Mouse (Mus musculus) liver, embryonic 12.5 days (tissue): Measurements from ENCODE around the gene AC124502.3. TPM values are rescaled to one million over a fixed set of nuclear protein-coding genes. Genes with fewer than 3 reads are reported as not detected.

ENCODE experiments used
- ATAC-seq: fragments of 200-750 bp; cut with Nextera tagmentation; 2 replicates; pipeline ENCODE4 v1.8.0; 2017; ENCODE audit warnings: moderate number of reproducible peaks, mild to moderate bottlenecking, moderate library complexity
- H3K27ac ChIP-seq: fragments of 300-500 bp; sonication (generic); 2 replicates; pipeline ENCODE4 v1.5.1; 2016; ENCODE audit warnings: mild to moderate bottlenecking
- H3K27me3 ChIP-seq: fragments of 300-500 bp; sonication (generic); replicated peaks from 2 replicates; pipeline ENCODE4 v1.6.1; 2016; ENCODE audit warnings: mild to moderate bottlenecking, moderate library complexity
- H3K36me3 ChIP-seq: fragments of 300-500 bp; sonication (generic); 2 replicates; pipeline ENCODE4 v1.6.1; 2016; ENCODE audit warnings: mild to moderate bottlenecking, moderate library complexity
- H3K4me1 ChIP-seq: fragments of 300-500 bp; sonication (generic); 2 replicates; pipeline ENCODE4 v1.6.1; 2016
- H3K4me2 ChIP-seq: fragments of 300-500 bp; sonication (generic); 2 replicates; pipeline ENCODE4 v1.6.1; 2016; ENCODE audit warnings: mild to moderate bottlenecking, moderate library complexity
- H3K4me3 ChIP-seq: fragments of 300-500 bp; sonication (generic); 2 replicates; pipeline ENCODE4 v1.5.1; 2016; ENCODE audit warnings: mild to moderate bottlenecking, moderate library complexity
- H3K9ac ChIP-seq: fragments of 300-500 bp; sonication (generic); 2 replicates; pipeline ENCODE4 v1.6.1; 2016; ENCODE audit warnings: mild to moderate bottlenecking, moderate library complexity
- H3K9me3 ChIP-seq: fragments of 300-500 bp; sonication (generic); replicated peaks from 2 replicates; pipeline ENCODE4 v1.6.1; 2016; ENCODE audit warnings: mild to moderate bottlenecking, moderate library complexity
- WGBS: fragments of 180-500 bp; shearing (Covaris S2); methylation state at CpG from one replicate; pipeline ENCODE4 v1.1.7; 2016; ENCODE audit not compliant: insufficient replicate concordance; 5-methylcytosine and 5-hydroxymethylcytosine counted together
- polyA plus RNA-seq: library from polyadenylated mRNA; unstranded; fragments of >200 nt; fragmentation: Nextera tagmentation; extraction: Ambion mirVana; gene quantifications from 2 replicates; pipeline ENCODE4 v1.2.1, GENCODE M21; 2016

AC124502.3 gene
- polyA plus RNA-seq, 1 experiment from 2014 or later: 0.20 TPM

GRCm38 (mm10) chr19:5067040-5067799, 28.5 kb downstream of the AC124502.3 start:
- peaks cover 70% of the 10 kb centered on the region for H3K4me1 ChIP-seq
- peaks cover 55% of the 10 kb centered on the region for H3K27me3 ChIP-seq
- H3K36me3 ChIP-seq: no peaks in the 10 kb centered on the region
- peak overlapping the region; percentile 92 for H3K4me2 ChIP-seq
- H3K4me3 ChIP-seq: peak overlapping the region; percentile 56
- peak overlapping the region; percentile 83 for H3K27ac ChIP-seq
- 4% methylated on average over 15 of the region's 15 CpGs for WGBS
- ATAC-seq: peak; percentile 85
- no peaks in the 10 kb centered on the region for H3K9me3 ChIP-seq
- H3K9ac ChIP-seq: peak overlapping the region; percentile 71

GRCm38 (mm10) chr19:5067867-5068569, 29.3 kb downstream of the AC124502.3 start, which contains the start of gene Cd248:
Cd248 (plus strand) TSS chr19:5068078.
- Histone ChIP-seq H3K9ac (peak within 1 kb of the TSS; percentile 71), H3K27me3 (peaks cover 48% of the 10 kb centered on the region), H3K4me3 (peak within 1 kb of the TSS; percentile 56), H3K27ac (peak within 1 kb of the TSS; percentile 83), H3K9me3 (no peaks in the 10 kb centered on the region), H3K4me2 (peak within 1 kb of the TSS; percentile 92), H3K36me3 (no peaks in the 10 kb centered on the region), H3K4me1 (peaks cover 72% of the 10 kb centered on the region)
- WGBS: 2% methylated on average over 56 of the region's 56 CpGs
- ATAC-seq: peak; percentile 17

GRCm38 (mm10) chr19:5068570-5069234, 30.0 kb downstream of the AC124502.3 start:
- peak overlapping the region; percentile 71 for H3K9ac ChIP-seq
- H3K4me1 ChIP-seq: peaks cover 73% of the 10 kb centered on the region
- 45% methylated on average over 21 of the region's 21 CpGs for WGBS
- peak overlapping the region; percentile 92 for H3K4me2 ChIP-seq
- no peak for ATAC-seq
- peaks cover 52% of the 10 kb centered on the region for H3K27me3 ChIP-seq
- H3K27ac ChIP-seq: peak overlapping the region; percentile 83; the same call in 1 of the 2 replicates
- no peaks in the 10 kb centered on the region for H3K9me3 ChIP-seq
- H3K4me3 ChIP-seq: peak overlapping the region; percentile 56
- no peaks in the 10 kb centered on the region for H3K36me3 ChIP-seq

GRCm38 (mm10) chr19:5069486-5069885, 30.8 kb downstream of the AC124502.3 start:
- peak overlapping the region; percentile 92 for H3K4me2 ChIP-seq
- H3K4me1 ChIP-seq: peaks cover 73% of the 10 kb centered on the region
- H3K9me3 ChIP-seq: no peaks in the 10 kb centered on the region
- no peak overlapping the region for H3K4me3 ChIP-seq
- H3K27me3 ChIP-seq: peaks cover 60% of the 10 kb centered on the region
- no peaks in the 10 kb centered on the region for H3K36me3 ChIP-seq
- ATAC-seq: no peak
- WGBS: 63% methylated on average over 5 of the region's 5 CpGs
- H3K27ac ChIP-seq: no peak overlapping the region
- no peak overlapping the region for H3K9ac ChIP-seq

GRCm38 (mm10) chr19:5069978-5070377, 31.3 kb downstream of the AC124502.3 start:
- peak overlapping the region; percentile 92 for H3K4me2 ChIP-seq
- no peaks in the 10 kb centered on the region for H3K36me3 ChIP-seq
- H3K9ac ChIP-seq: no peak overlapping the region
- no peaks in the 10 kb centered on the region for H3K9me3 ChIP-seq
- 66% methylated on average over 7 of the region's 7 CpGs for WGBS
- peaks cover 71% of the 10 kb centered on the region for H3K4me1 ChIP-seq
- no peak for ATAC-seq
- H3K27ac ChIP-seq: no peak overlapping the region
- H3K27me3 ChIP-seq: peaks cover 65% of the 10 kb centered on the region
- 0 out of 2 replicates have a peak overlapping the region, but pooled peaks have one; percentile 2 for H3K4me3 ChIP-seq

GRCm38 (mm10) chr19:5071077-5071476, 32.4 kb downstream of the AC124502.3 start:
- H3K9ac ChIP-seq: no peak overlapping the region
- no peaks in the 10 kb centered on the region for H3K9me3 ChIP-seq
- H3K4me2 ChIP-seq: peak overlapping the region; percentile 92
- peak overlapping the region; percentile 64 for H3K27ac ChIP-seq
- peaks cover 64% of the 10 kb centered on the region for H3K4me1 ChIP-seq
- ATAC-seq: no peak
- WGBS: 14% methylated on average over 11 of the region's 11 CpGs
- H3K27me3 ChIP-seq: peaks cover 76% of the 10 kb centered on the region
- peak overlapping the region; percentile 57 for H3K4me3 ChIP-seq
- no peaks in the 10 kb centered on the region for H3K36me3 ChIP-seq

GRCm38 (mm10) chr19:5071545-5072369, 33.1 kb downstream of the AC124502.3 start:
- peak; percentile 77 for ATAC-seq
- Histone ChIP-seq H3K27me3 (peaks cover 81% of the 10 kb centered on the region), H3K9me3 (no peaks in the 10 kb centered on the region), H3K9ac (peak overlapping the region; percentile 54), H3K4me2 (peak overlapping the region; percentile 92), H3K27ac (peak overlapping the region; percentile 64), H3K4me3 (peak overlapping the region; percentile 57), H3K36me3 (no peaks in the 10 kb centered on the region), H3K4me1 (peaks cover 63% of the 10 kb centered on the region)
- 4% methylated on average over 40 of the region's 40 CpGs for WGBS

- peaks cover 56% of the 10 kb centered on the region for H3K4me1 ChIP-seq
- peak; percentile 29; the same call in 1 of the 2 replicates for ATAC-seq
These were observed 33.8 kb downstream of the AC124502.3 start for GRCm38 (mm10) chr19:5072389-5073019.

GRCm38 (mm10) chr19:5073028-5073427, 34.3 kb downstream of the AC124502.3 start:
- Histone ChIP-seq H3K4me1 (peaks cover 51% of the 10 kb centered on the region), H3K27me3 (peaks cover 69% of the 10 kb centered on the region), H3K27ac (no peak overlapping the region), H3K4me3 (peak overlapping the region; percentile 57), H3K4me2 (peak overlapping the region; percentile 92), H3K36me3 (no peaks in the 10 kb centered on the region), H3K9ac (peak overlapping the region; percentile 14; the same call in 1 of the 2 replicates), H3K9me3 (no peaks in the 10 kb centered on the region)
- peak; percentile 3; the same call in 1 of the 2 replicates for ATAC-seq
- WGBS: 2% methylated on average over 15 of the region's 15 CpGs

More at GRCm38 (mm10) chr19:5072389-5073019, 33.8 kb downstream of the AC124502.3 start:
- Histone ChIP-seq H3K4me3 (peak overlapping the region; percentile 57), H3K9me3 (no peaks in the 10 kb centered on the region), H3K4me2 (peak overlapping the region; percentile 92), H3K27me3 (peaks cover 74% of the 10 kb centered on the region), H3K9ac (peak overlapping the region; percentile 54), H3K27ac (peak overlapping the region; percentile 64), H3K36me3 (no peaks in the 10 kb centered on the region)
- whole genome bisulfite sequencing: 6% methylated on average over 20 of the region's 20 CpGs

- H3K9ac ChIP-seq: no peak overlapping the region
- no peak for ATAC-seq
- WGBS: 39% methylated on average over 5 of the region's 5 CpGs
- peaks cover 46% of the 10 kb centered on the region for H3K4me1 ChIP-seq
- no peaks in the 10 kb centered on the region for H3K9me3 ChIP-seq
- H3K27ac ChIP-seq: no peak overlapping the region
- no peaks in the 10 kb centered on the region for H3K36me3 ChIP-seq
- no peak overlapping the region for H3K4me3 ChIP-seq
- H3K4me2 ChIP-seq: no peak overlapping the region
- peaks cover 69% of the 10 kb centered on the region for H3K27me3 ChIP-seq
These were observed 34.8 kb downstream of the AC124502.3 start for GRCm38 (mm10) chr19:5073518-5073917.
